Mouse (Mus musculus): ENCODE data around the gene Bmp6. TPM values are rescaled to one million over a fixed set of nuclear protein-coding genes. Genes with fewer than 3 reads are reported as not detected.

Bmp6 gene
- total and polyA plus RNA-seq, 2 experiments from 2014 or later, result 3.8 to 16.3 TPM

DNA sequence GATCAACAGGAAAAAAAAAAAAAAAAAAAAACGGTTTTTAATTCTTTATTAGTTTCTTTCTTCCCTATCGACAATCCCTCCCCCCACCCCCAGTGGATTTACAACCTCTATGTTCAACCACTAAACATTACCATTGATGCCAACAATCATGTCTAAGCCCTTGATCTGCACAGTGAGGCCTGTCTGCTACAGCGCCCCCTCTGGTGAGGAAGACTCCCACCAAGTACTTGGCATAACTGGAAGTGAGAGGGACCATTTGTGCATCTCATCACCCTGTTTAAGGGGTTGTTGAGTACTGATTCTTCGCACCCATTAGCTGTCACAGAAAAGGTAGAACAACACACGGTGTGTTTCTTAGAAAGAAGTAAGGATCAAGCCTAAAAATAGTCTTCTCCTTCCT lies 203.8 kb downstream of the Bmp6 start:
- Histone ChIP-seq H3K9ac (no peak overlapping the region), H3K9me3 (ENCODE audit: low read length) (no peaks in the 10 kb centered on the region), H3K36me3 (ENCODE audit: insufficient read depth) (no peaks in the 10 kb centered on the region), H3K27me3 (ENCODE audit: insufficient read depth, low read length) (no peaks in the 10 kb centered on the region), H3K4me2 (ENCODE audit: low read depth) (no peak overlapping the region), H3K4me3 (ENCODE audit: low read depth, low read length) (no peak overlapping the region), H3K27ac (ENCODE audit: low read depth, low read length) (no peak overlapping the region), H3K4me1 (ENCODE audit: insufficient read depth) (no peaks in the 10 kb centered on the region)
- TF ChIP-seq CTCF (IDR thresholded peaks at IDR 0.05; ENCODE audit: low read depth), result no peak
- DNase-seq (no peak), ATAC-seq (no peak)
- WGBS, result 81% methylated on average over 5 of the region's 5 CpGs

Other genes with a start within 250 kb of the Bmp6 start
- gene Dsp, start 193.8 kb upstream of the Bmp6 start, total RNA-seq (2014; rRNA removed), result 0.76 and 2.0 TPM in 2 replicates
- gene Dsp, start 193.8 kb upstream of the Bmp6 start, polyA plus RNA-seq (2015; fragmentation: Nextera tagmentation; extraction: Ambion mirVana), result 0.16 and 0.47 TPM in 2 replicates
- gene Snrnp48, start 140.2 kb upstream of the Bmp6 start, total RNA-seq (2014; rRNA removed), result 14.9 and 17.1 TPM in 2 replicates
- gene Snrnp48, start 140.2 kb upstream of the Bmp6 start, polyA plus RNA-seq (2015; fragmentation: Nextera tagmentation; extraction: Ambion mirVana), result 16.9 and 19.1 TPM in 2 replicates
- gene Txndc5, start 183.7 kb downstream of the Bmp6 start, total RNA-seq (2014; rRNA removed), result 58.6 and 75.0 TPM in 2 replicates
- gene Txndc5, start 183.7 kb downstream of the Bmp6 start, polyA plus RNA-seq (2015; fragmentation: Nextera tagmentation; extraction: Ambion mirVana), result 63.8 and 70.4 TPM in 2 replicates

All from forebrain, postnatal 0 days (tissue).